ENCODE assay signal across 10 mouse cellular contexts in genomic region chr17:87344441-87345251, GRCm38 (mm10).
DNase-seq lines count a peak whose midpoint lies in the region; ATAC-seq and TF ChIP-seq lines count a peak whose summit lies in the region.
"Had no signal": no experiment of that assay in that cellular context is flagged by ENCODE, and none has a peak within 500 bp of the region (broad histone marks: within the 10 kb centered on the region; RNA-seq: fewer than 3 reads in every experiment).

No protein-coding gene starts in this region.

- TF ChIP-seq RAD21 in MEL (IDR thresholded peaks at IDR 0.05; ENCODE audit: low read depth, low read length) = no peak

- no peaks in the 10 kb centered on the region for H3K9me3 ChIP-seq in forebrain, embryonic 10.5 days
- no peaks in the 10 kb centered on the region for H3K9me3 ChIP-seq in forebrain, postnatal 0 days (ENCODE audit: low read length)
- no peaks in the 10 kb centered on the region for H3K9me3 ChIP-seq in MEL (replicated peaks; ENCODE audit: insufficient read depth, low read length)
- H3K9me3 ChIP-seq: forebrain, embryonic 15.5 days had no signal

- intact Hi-C loops in left cerebral cortex, postnatal 4 days (cut with DNase I) = no loop called here

- no peaks in the 10 kb centered on the region for H3K79me2 ChIP-seq in MEL (ENCODE audit: control insufficient read depth, insufficient read depth, low read length, poor library complexity)

- no peaks in the 10 kb centered on the region for H3K36me3 ChIP-seq in forebrain, embryonic 10.5 days (replicated peaks)
- no peaks in the 10 kb centered on the region for H3K36me3 ChIP-seq in forebrain, postnatal 0 days (ENCODE audit: insufficient read depth)
- peaks cover 0 to 3% of the 10 kb centered on the region in 2 experiments; a peak in 2 of 4 replicates for H3K36me3 ChIP-seq in MEL (ENCODE audit: control insufficient read depth in 1 of 2, insufficient read depth in 2 of 2, low read length in 2 of 2)
- peaks cover 7% of the 10 kb centered on the region for H3K36me3 ChIP-seq in splenic B cell, adult 2 months (ENCODE audit: control insufficient read depth, insufficient read depth, low read length, poor library complexity, severe bottlenecking)
- H3K36me3 ChIP-seq: forebrain, embryonic 15.5 days had no signal

- H3K4me1 ChIP-seq in forebrain, embryonic 10.5 days = peaks cover 47% of the 10 kb centered on the region
- no peaks in the 10 kb centered on the region for H3K4me1 ChIP-seq in forebrain, postnatal 0 days (ENCODE audit: insufficient read depth)
- peaks cover 4 to 12% of the 10 kb centered on the region in 2 experiments; a peak in 2 of 4 replicates for H3K4me1 ChIP-seq in MEL (ENCODE audit: control insufficient read depth in 1 of 2, insufficient read depth in 2 of 2, low read length in 2 of 2)
- H3K4me1 ChIP-seq: forebrain, embryonic 15.5 days had no signal

- no peak for TF ChIP-seq POLR2A in MEL (IDR thresholded peaks at IDR 0.05; ENCODE audit: control insufficient read depth in 1 of 2, insufficient read depth in 1 of 2, low read depth in 1 of 2, low read length in 2 of 2, poor library complexity in 1 of 2)

- no peak overlapping the region for H3K4me3 ChIP-seq in forebrain, embryonic 10.5 days
- H3K4me3 ChIP-seq in forebrain, postnatal 0 days (ENCODE audit: low read depth, low read length) = no peak overlapping the region
- H3K4me3 ChIP-seq in MEL (ENCODE audit: control insufficient read depth in 1 of 2, insufficient read depth in 1 of 2, low read depth in 2 of 2, low read length in 2 of 2) = no peak overlapping the region
- H3K4me3 ChIP-seq: forebrain, embryonic 15.5 days had no signal

- no peak for ATAC-seq in forebrain, postnatal 0 days
- peak; percentile 75 for ATAC-seq in megakaryocyte, adult 5-6 weeks (ENCODE audit: poor library complexity, severe bottlenecking)
- ATAC-seq: forebrain, embryonic 15.5 days had no signal

- TF ChIP-seq CTCF in forebrain, postnatal 0 days (IDR thresholded peaks at IDR 0.05; ENCODE audit: low read depth) = no peak
- no peak for TF ChIP-seq CTCF in MEL (IDR thresholded peaks at IDR 0.05 in 2 of 3, conservative IDR thresholded peaks at IDR 0.05 in 1 of 3; ENCODE audit: control insufficient read depth in 1 of 3, insufficient read depth in 1 of 3, low read depth in 2 of 3, low read length in 3 of 3, poor library complexity in 1 of 3, severe bottlenecking in 1 of 3)

- no peak overlapping the region for H3K9ac ChIP-seq in forebrain, postnatal 0 days
- H3K9ac ChIP-seq in MEL (ENCODE audit: control insufficient read depth, low read depth, low read length, poor library complexity, severe bottlenecking) = no peak overlapping the region
- H3K9ac ChIP-seq: forebrain, embryonic 15.5 days had no signal

- H3K4me2 ChIP-seq in forebrain, postnatal 0 days (ENCODE audit: low read depth) = no peak overlapping the region
- H3K4me2 ChIP-seq: forebrain, embryonic 15.5 days had no signal

- TF ChIP-seq EP300 in MEL (IDR thresholded peaks at IDR 0.05; ENCODE audit: low read depth in 1 of 2, low read length in 2 of 2) = peak in 1 of 2 experiments; percentile 53; a peak in 1 of 4 replicates

- DNase-seq in forebrain, embryonic 10.5 days (ENCODE audit: extremely low spot score, low spot score) = no peak
- no peak for DNase-seq in forebrain, postnatal 0 days
- DNase-seq in MEL (ENCODE audit: low read depth, low spot score) = peak; percentile 12
- DNase-seq in splenic B cell, adult 2 months (ENCODE audit: low read depth, low spot score) = peak; percentile 52
- DNase-seq in urinary bladder, postnatal 10 days (ENCODE audit: low spot score) = no peak
- DNase-seq in left cerebral cortex, postnatal 4 days = no peak
- no peak for DNase-seq in right cerebral cortex, postnatal 10 days (ENCODE audit: low spot score in 2 of 2)
- DNase-seq: embryo, embryonic 11 days had no signal

- no peaks in the 10 kb centered on the region for H3K27me3 ChIP-seq in forebrain, embryonic 10.5 days (ENCODE audit: poor library complexity, severe bottlenecking)
- H3K27me3 ChIP-seq in forebrain, postnatal 0 days (ENCODE audit: insufficient read depth, low read length) = no peaks in the 10 kb centered on the region
- H3K27me3 ChIP-seq in MEL (ENCODE audit: control insufficient read depth in 1 of 2, insufficient read depth in 2 of 2, low read length in 2 of 2) = no peaks in the 10 kb centered on the region
- H3K27me3 ChIP-seq in splenic B cell, adult 2 months (ENCODE audit: control insufficient read depth, insufficient read depth, low read length, poor library complexity, severe bottlenecking) = no peaks in the 10 kb centered on the region
- H3K27me3 ChIP-seq: forebrain, embryonic 15.5 days had no signal

- peak overlapping the region; percentile 44 for H3K27ac ChIP-seq in forebrain, embryonic 10.5 days
- no peak overlapping the region for H3K27ac ChIP-seq in forebrain, postnatal 0 days (ENCODE audit: low read depth, low read length)
- H3K27ac ChIP-seq in MEL (ENCODE audit: control insufficient read depth, low read depth, low read length) = peak overlapping the region; percentile 42; the same call in 1 of the 2 replicates
- H3K27ac ChIP-seq: forebrain, embryonic 15.5 days had no signal

- 76% methylated on average over 18 of the region's 18 CpGs for WGBS in forebrain, embryonic 10.5 days
- WGBS in forebrain, postnatal 0 days = 77% methylated on average over 18 of the region's 18 CpGs

TF ChIP-seq in MEL, 35 proteins besides CTCF, POLR2A, EP300 and RAD21:
- no peak for TF ChIP-seq USF1 (IDR thresholded peaks at IDR 0.05; ENCODE audit: low read depth, low read length)
- TF ChIP-seq CHD2 (IDR thresholded peaks at IDR 0.05; ENCODE audit: low read length) = no peak
- no peak for TF ChIP-seq KAT2A (conservative IDR thresholded peaks at IDR 0.05; ENCODE audit: low read depth, low read length)
- peak; percentile 21; the same call in 1 of the 2 replicates for TF ChIP-seq ETS1 (IDR thresholded peaks at IDR 0.05; ENCODE audit: low read depth, low read length)
- TF ChIP-seq SIN3A (IDR thresholded peaks at IDR 0.05; ENCODE audit: low read length) = no peak
- no peak for TF ChIP-seq ZKSCAN1 (IDR thresholded peaks at IDR 0.05; ENCODE audit: low read depth, low read length)
- peak; percentile 12; the same call in 1 of the 2 replicates for TF ChIP-seq TCF12 (IDR thresholded peaks at IDR 0.05; ENCODE audit: low read depth, low read length)

Comparison
In these comparisons a context has a peak if more than half of its experiments do, and no peak if none do; other contexts are left out.
1. DNase-seq: peak in MEL (single experiment) and splenic B cell, adult 2 months (single experiment); none in forebrain, embryonic 10.5 days (single experiment), forebrain, postnatal 0 days (single experiment), urinary bladder, postnatal 10 days (single experiment), left cerebral cortex, postnatal 4 days (single experiment) and right cerebral cortex, postnatal 10 days (0 of 2).